Mouse (Mus musculus): ENCODE measurements around the gene Yif1a.

Gene Yif1a

GRCm38 (mm10) chr19:5087884-5088728, at the start of gene Yif1a:
Gene Yif1a (plus strand): TSS chr19:5088538.
- ATAC-seq (ENCODE audit: low TSS enrichment) = peak; percentile 71

GRCm38 (mm10) chr19:5038709-5039156, 49.6 kb upstream of the Yif1a start, which contains the start of the genes B4gat1 and AC124502.3:
Gene B4gat1 (plus strand): TSS chr19:5038826.
Gene AC124502.3 (plus strand): TSS chr19:5038891.
- peak; percentile 88 for ATAC-seq (ENCODE audit: low TSS enrichment)

GRCm38 (mm10) chr19:5039301-5040114, 48.8 kb upstream of the Yif1a start:
- no peak for ATAC-seq (ENCODE audit: low TSS enrichment)

GRCm38 (mm10) chr19:5040862-5041523, 47.3 kb upstream of the Yif1a start, which contains the start of gene Brms1:
Gene Brms1 (plus strand): TSS chr19:5041354.
- peak; percentile 50 for ATAC-seq (ENCODE audit: low TSS enrichment)

GRCm38 (mm10) chr19:5041588-5041987, 46.8 kb upstream of the Yif1a start:
- ATAC-seq (ENCODE audit: low TSS enrichment) = no peak; the same call in 1 of the 2 replicates

- ATAC-seq (ENCODE audit: low TSS enrichment) = no peak
These were observed 42.8 kb upstream of the Yif1a start for GRCm38 (mm10) chr19:5045531-5045930.

- peak; percentile 42 for ATAC-seq (ENCODE audit: low TSS enrichment)
These were observed 39.9 kb upstream of the Yif1a start for GRCm38 (mm10) chr19:5048138-5049056.

GRCm38 (mm10) chr19:5049325-5049724, 39.0 kb upstream of the Yif1a start:
- ATAC-seq (ENCODE audit: low TSS enrichment) = no peak

GRCm38 (mm10) chr19:5050047-5050905, 38.1 kb upstream of the Yif1a start, which contains the start of gene Rin1:
Gene Rin1 (plus strand): TSS chr19:5050481.
- peak; percentile 55 for ATAC-seq (ENCODE audit: low TSS enrichment)

GRCm38 (mm10) chr19:5051031-5051430, 37.3 kb upstream of the Yif1a start:
- ATAC-seq (ENCODE audit: low TSS enrichment) = no peak

- ATAC-seq (ENCODE audit: low TSS enrichment) = no peak
These were observed 36.8 kb upstream of the Yif1a start for GRCm38 (mm10) chr19:5051515-5051914.

GRCm38 (mm10) chr19:5052166-5052822, 36.0 kb upstream of the Yif1a start:
- peak; percentile 25; the same call in 1 of the 2 replicates for ATAC-seq (ENCODE audit: low TSS enrichment)

- ATAC-seq (ENCODE audit: low TSS enrichment) = no peak
These were observed 35.5 kb upstream of the Yif1a start for GRCm38 (mm10) chr19:5052853-5053252.

- ATAC-seq (ENCODE audit: low TSS enrichment) = no peak
These were observed 34.4 kb upstream of the Yif1a start for GRCm38 (mm10) chr19:5053909-5054308.

- ATAC-seq (ENCODE audit: low TSS enrichment) = no peak
These were observed 32.1 kb upstream of the Yif1a start for GRCm38 (mm10) chr19:5056251-5056650.

GRCm38 (mm10) chr19:5057876-5058775, 30.2 kb upstream of the Yif1a start:
- no peak for ATAC-seq (ENCODE audit: low TSS enrichment)

GRCm38 (mm10) chr19:5058801-5059771, 29.3 kb upstream of the Yif1a start:
- ATAC-seq (ENCODE audit: low TSS enrichment) = peak; percentile 45; the same call in 1 of the 2 replicates
